Comparison of ENCODE assay signal across 23 mouse cellular contexts in the genomic region with DNA sequence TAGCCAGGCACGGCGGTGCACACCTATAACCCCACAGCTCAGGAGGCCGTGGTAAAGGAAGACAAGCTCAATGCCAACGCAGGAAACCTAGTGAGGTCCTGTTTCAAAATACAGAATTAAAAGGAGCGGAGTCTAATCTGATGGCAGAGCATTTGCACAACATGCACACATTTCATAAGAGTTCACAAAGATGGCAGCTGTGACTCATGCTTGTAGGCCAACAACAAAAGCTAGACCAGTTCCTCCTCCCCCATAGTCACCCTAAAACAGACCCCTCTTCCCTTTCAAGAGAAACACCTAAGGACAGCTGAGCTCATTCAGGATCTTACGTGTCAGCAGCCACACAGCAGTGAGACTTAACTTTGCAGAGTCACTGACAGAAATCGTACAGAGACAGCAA. TPM values are rescaled to one million over a fixed set of nuclear protein-coding genes. Genes with fewer than 3 reads are reported as not detected.
DNase-seq lines count a peak whose midpoint lies in the region; ATAC-seq lines count a peak whose summit lies in the region.
"Had no signal": no experiment of that assay in that cellular context is flagged by ENCODE, and none has a peak within 500 bp of the region (broad histone marks: within the 10 kb centered on the region; RNA-seq: fewer than 3 reads in every experiment).

No protein-coding gene starts in this region.

- DNase-seq in 416B (ENCODE audit: low read depth): peak; percentile 85
- no peak for DNase-seq in gastrocnemius, postnatal 4 days (ENCODE audit: low spot score in 2 of 2)
- DNase-seq in adipocyte (ENCODE audit: low spot score): no peak
- DNase-seq in left cerebral cortex, adult 11 months (ENCODE audit: low spot score): no peak
- DNase-seq: adrenal gland, adult 2 months; adrenal gland, adult 8-10 months; adrenal gland, postnatal 10 days; adrenal gland, postnatal 14 days; adrenal gland, postnatal 25 days; adrenal gland, postnatal 36 days; B cell, adult 2 months; cerebellum, adult 11 months; cerebellum, adult 11-12 months; cerebellum, adult 18-20 months; cerebellum, adult 2 months had no signal

- ATAC-seq in granulocyte monocyte progenitor cell, adult 5-6 weeks (replicated peaks; ENCODE audit: poor library complexity, severe bottlenecking): peak; percentile 96
- peak; percentile 86 for ATAC-seq in megakaryocyte, adult 5-6 weeks (ENCODE audit: poor library complexity, severe bottlenecking)
- ATAC-seq in megakaryocyte progenitor cell, adult 5-6 weeks (replicated peaks; ENCODE audit: poor library complexity): peak; percentile 78
- no peak for ATAC-seq in inflammation-experienced regulatory T-cells, adult 6 months
- ATAC-seq: activated CD4-positive, CD25-positive, alpha-beta regulatory T cell, adult 4 months; CD4-positive, CD25-positive, alpha-beta regulatory T cell, adult 4 months; Patski had no signal

RNA-seq across cellular contexts. Expression of a gene that starts 22.6 kb away (rescaled TPM):
- 22.9 and 25.3 TPM in 2 replicates for total RNA-seq in granulocyte monocyte progenitor cell, adult 5-6 weeks (2014; fragmentation: Nextera tagmentation)
- 15.6 and 15.7 TPM in 2 replicates for total RNA-seq in granulocyte monocyte progenitor cell, adult 5-6 weeks (2017)
- total RNA-seq in megakaryocyte, adult 5-6 weeks (2015): 5.4 and 6.6 TPM in 2 replicates
- total RNA-seq in megakaryocyte, adult 5-6 weeks (2017): 5.1 and 7.4 TPM in 2 replicates
- 16.3 and 20.8 TPM in 2 replicates for total RNA-seq in megakaryocyte progenitor cell, adult 5-6 weeks (2015)
- total RNA-seq in megakaryocyte progenitor cell, adult 5-6 weeks (2017): 12.9 and 14.8 TPM in 2 replicates
- 10 to 100 TPM; 29.9 to 30.7 TPM for total RNA-seq in gastrocnemius, postnatal 4 days (2021)
- polyA plus RNA-seq in inflammation-experienced regulatory T-cells, adult 6 months (2017; shearing (Covaris generic)): 1 to 10 TPM in 2 of 3 experiments, under 1 TPM in 1; 0.33 to 2.2 (median 2.1) TPM
- total RNA-seq: CH12.LX had no signal
